Mouse (Mus musculus): ENCODE data around the gene Klhl5.
"Not testable (repeated sequence)": the region's sequence is repeated elsewhere in the genome, so short reads cannot be mapped to it uniquely, and the experiment has no call there.

The Klhl5 gene

DNA sequence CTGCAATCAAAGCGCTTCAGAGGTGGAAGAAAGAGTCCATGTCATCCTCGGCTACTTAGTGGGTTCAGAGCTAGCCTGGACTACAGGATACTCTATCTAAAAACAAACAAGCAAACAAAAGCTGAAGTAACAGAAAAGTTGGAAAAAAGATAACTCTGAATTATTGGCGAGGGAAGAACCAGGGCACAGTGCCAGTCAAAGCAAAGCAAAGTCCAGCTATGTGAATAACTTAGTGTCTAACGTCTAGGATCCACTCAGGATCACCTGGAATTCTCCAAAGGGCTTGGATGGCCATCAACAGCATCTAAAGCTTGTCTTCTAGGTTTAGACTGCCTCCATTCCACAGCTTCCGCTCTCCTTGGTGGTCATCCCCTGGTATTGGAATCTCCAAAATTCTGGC lies 9.9 kb upstream of the Klhl5 start:
- DNase-seq (ENCODE audit: low spot score in 2 of 2), result no peak

GRCm38 (mm10) chr5:65100002-65100401 lies 7.3 kb upstream of the Klhl5 start:
- no peak for DNase-seq (ENCODE audit: low spot score in 2 of 2)

- DNase-seq (ENCODE audit: low spot score in 2 of 2), result no peak
Measured at GRCm38 (mm10) chr5:65101209-65101608, 6.1 kb upstream of the Klhl5 start.

DNA sequence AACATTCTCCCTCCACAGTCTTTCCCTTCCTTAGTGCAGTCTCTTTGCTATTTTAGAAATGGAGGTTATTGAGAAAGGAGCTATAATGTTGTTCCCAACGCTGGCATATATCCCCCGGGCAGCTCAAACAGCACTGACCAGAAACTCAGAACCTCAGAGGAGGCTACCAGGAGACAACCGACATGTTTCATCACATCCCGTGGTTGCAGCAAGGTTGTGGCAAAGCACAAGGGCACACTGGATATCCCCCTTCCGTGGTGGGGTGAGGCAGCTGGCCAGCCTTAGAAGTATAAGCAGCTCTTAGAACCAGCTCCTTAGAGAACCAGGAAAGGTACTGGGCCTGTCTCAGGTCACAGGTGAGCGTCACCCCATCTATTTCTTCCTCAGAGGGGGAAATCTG lies 5.7 kb upstream of the Klhl5 start:
- DNase-seq (ENCODE audit: low spot score in 2 of 2), result peak in 1 of 2 experiments; percentile 35

- DNase-seq (ENCODE audit: low spot score in 2 of 2), result no peak
Measured at GRCm38 (mm10) chr5:65102026-65102640, 5.2 kb upstream of the Klhl5 start.

DNA sequence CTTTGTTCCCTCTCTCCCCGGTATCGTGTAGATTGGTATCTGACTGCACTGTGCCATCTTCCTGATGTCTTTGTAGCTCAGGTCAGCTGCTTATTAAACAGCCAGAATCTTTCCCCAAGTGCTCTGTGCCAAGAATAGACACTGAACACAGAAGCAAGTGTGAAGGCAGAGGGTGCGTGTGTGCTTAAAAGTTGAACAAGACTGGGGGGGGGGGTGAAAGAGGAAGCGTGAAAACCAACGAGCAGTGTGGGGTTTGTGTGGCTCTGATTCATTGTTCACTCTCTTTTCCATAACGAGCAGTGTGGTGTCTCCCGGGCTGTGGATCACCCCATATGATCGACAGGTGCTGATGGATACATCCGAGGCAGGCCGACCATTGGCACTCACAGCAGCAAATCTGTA lies 4.7 kb upstream of the Klhl5 start:
- DNase-seq (ENCODE audit: low spot score in 2 of 2), result no peak

DNA sequence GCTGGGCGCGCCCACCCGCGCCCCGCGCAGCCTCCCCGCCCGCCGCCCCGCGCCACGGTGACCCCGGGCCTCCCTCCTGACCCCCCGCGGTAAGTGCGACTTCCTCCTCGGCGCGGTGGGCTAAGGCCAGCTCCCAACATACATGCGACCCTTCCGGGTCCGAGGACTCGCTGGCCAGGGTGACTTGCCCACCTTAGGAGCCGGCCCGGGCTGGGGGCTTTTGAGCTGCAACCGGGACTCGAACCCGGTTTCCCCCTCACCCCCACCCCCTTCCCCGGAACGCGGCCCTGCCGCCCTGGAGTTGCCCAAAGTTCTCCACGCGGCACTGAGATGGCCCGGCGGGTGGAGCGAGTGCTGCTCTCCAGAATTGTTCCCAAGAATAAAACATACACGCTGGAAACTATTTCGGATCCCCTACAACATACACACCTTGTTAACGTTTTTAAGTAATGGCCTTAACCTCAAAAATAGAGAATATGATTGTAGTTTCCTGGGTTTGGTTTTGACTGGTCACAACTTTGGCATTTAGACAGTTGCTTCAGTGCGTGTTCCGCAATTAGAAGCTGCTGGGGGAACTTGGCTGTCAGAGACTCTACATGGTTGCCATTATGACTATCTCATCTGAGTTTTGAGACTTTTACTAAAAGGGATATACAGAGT lies 564 bp downstream of the Klhl5 start:
- peak in 1 of 2 experiments; percentile 33 for DNase-seq (ENCODE audit: low spot score in 2 of 2)

DNA sequence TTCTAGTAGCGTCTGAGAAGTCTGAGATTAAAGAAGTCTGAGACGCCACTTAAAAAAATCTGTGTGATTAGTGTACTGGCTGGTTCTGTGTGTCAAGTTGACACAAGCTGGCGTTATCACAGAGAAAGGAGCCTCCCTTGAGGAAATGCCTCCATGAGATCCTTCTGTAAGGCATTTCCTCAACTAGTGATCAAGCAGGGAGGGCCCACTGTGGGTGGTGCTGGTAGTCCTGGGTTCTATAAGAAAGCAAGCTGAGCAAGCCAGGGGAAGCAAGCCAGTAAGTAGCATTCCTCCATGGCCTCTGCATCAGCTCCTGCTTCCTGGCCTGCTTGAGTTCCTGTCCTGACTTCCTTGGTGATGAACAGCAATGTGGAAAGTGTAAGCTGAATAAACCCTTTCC lies 4.9 kb downstream of the Klhl5 start:
- DNase-seq (ENCODE audit: low spot score in 2 of 2), result not testable (repeated sequence)

GRCm38 (mm10) chr5:65113323-65113722 lies 6.0 kb downstream of the Klhl5 start:
- DNase-seq (ENCODE audit: low spot score in 2 of 2), result no peak

DNA sequence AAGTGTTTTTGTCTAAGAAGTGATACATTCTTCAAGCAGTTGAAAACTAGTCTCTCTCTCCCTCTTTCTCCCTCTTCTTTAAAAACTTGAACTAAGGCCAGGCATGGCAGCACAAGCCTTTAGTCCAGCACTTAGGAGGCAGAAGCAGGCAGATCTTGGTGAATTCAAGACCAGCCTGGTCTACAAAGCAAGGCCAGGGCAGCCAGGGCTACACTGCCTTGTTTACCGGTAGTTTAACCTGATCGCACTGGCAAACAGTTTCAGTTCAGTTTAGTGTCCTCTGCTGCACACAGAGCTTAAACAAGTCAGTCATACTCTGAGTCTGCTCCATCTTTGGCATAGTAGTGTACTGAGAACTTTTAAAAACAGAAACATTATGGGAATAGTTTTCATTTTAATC lies 9.4 kb downstream of the Klhl5 start:
- no peak for DNase-seq (ENCODE audit: low spot score in 2 of 2)

DNA sequence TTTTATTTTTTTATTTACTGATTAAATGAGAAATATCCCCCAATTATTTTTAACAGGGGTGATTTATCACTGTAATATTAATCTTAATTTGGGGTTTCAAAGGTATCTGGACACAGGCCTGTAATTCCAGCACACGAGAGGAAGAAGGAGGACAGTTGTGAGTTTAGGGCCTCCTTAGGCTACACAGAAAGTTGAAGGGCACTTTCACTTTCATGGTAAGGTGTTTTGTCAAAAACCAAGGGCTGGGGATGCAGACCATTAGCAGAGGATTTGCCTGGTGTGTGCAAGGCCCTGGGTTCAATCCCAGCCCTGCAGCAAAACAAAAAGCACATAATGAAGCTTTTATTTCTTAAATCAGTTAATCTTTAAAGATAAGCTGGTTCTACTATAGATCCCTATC lies 12.2 kb downstream of the Klhl5 start:
- DNase-seq (ENCODE audit: low spot score in 2 of 2), result no peak

DNA sequence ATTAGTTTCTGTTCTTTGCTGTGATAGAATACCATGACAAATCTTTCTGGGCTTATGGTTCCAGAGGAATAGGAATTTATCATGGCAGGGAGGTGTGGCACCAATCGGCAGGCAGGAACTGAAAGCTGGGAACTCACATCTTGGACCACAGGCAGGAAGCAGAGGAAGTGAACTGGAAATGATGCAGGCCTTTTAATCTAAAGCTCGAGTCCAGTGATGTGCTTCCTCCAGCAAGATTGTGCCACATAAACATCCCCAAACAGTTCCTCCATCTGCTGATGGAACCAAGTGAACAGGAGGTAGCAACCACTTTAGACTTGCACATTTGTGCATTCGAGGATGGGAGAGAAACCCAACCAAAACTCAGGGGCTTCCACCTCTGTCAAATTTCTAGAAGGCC lies 12.6 kb downstream of the Klhl5 start:
- DNase-seq (ENCODE audit: low spot score in 2 of 2), result no peak

- no peak for DNase-seq (ENCODE audit: low spot score in 2 of 2)
Measured at GRCm38 (mm10) chr5:65122616-65123015, 15.3 kb downstream of the Klhl5 start.

DNA sequence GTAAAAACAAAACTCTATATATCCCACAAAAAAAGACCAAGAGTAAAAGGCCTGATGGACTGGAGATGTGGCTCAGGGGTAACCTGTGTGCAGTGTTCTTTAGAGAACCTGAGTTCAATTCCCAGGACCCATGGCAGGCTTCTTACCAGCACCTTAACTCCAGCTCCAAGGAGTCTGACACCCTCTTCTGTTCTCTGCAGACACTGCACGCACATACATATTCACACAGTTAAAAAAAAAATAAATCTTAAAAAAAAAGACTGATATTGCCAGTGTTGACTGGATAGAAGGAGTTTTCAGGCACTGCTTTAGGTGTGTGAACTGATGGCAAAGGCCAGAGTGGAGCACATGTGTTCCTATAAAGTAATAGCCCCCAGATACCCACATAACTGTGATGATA lies 18.8 kb downstream of the Klhl5 start:
- no peak for DNase-seq (ENCODE audit: low spot score in 2 of 2)

GRCm38 (mm10) chr5:65128481-65128880 lies 21.1 kb downstream of the Klhl5 start:
- no peak for DNase-seq (ENCODE audit: low spot score in 2 of 2)

- DNase-seq (ENCODE audit: low spot score in 2 of 2), result no peak
Measured at GRCm38 (mm10) chr5:65130528-65131210, 23.3 kb downstream of the Klhl5 start.

GRCm38 (mm10) chr5:65131211-65131879 lies 24.0 kb downstream of the Klhl5 start:
- no peak for DNase-seq (ENCODE audit: low spot score in 2 of 2)

GRCm38 (mm10) chr5:65136159-65136558 lies 28.8 kb downstream of the Klhl5 start:
- DNase-seq (ENCODE audit: low spot score in 2 of 2), result peak in 1 of 2 experiments; percentile 22

GRCm38 (mm10) chr5:65137073-65137472 lies 29.7 kb downstream of the Klhl5 start:
- no peak for DNase-seq (ENCODE audit: low spot score in 2 of 2)

DNA sequence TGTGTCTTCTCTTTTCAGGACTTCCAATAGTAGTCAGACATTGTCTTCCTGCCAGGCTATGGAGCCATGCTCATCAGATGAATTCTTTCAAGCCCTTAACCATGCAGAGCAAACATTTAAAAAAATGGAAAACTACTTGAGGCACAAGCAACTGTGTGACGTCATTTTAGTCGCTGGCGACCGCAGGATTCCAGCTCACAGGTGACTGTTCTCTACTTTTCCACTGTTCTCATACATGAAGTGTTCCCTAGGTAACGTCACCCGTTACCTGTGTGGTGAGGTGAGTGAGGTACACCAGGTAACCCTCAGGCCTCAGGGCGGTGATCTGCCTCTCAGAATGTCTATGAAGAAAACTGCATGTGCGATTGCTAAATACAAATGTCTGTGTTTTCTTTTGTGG lies 33.9 kb downstream of the Klhl5 start:
- DNase-seq (ENCODE audit: low spot score in 2 of 2), result no peak

DNA sequence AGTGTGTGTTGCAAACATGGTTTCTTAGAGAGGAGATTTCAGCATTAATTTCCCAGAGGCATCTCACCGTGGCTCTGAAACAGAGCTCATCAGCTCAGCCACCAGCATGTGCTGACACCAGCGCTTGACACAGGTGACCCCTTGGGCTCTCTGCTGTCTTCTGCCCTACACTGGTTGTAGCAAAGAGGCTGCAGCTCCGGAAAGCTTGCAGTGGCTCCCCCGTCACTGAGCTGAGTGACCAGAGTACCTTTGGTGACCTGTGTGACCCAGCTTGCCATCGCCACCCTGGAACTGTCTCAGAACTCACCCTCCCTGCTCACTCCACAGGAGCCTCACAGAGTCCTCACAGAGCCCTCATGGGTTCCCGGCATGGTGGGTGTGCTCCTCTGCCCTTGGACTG lies 34.9 kb downstream of the Klhl5 start:
- DNase-seq (ENCODE audit: low spot score in 2 of 2), result no peak

DNA sequence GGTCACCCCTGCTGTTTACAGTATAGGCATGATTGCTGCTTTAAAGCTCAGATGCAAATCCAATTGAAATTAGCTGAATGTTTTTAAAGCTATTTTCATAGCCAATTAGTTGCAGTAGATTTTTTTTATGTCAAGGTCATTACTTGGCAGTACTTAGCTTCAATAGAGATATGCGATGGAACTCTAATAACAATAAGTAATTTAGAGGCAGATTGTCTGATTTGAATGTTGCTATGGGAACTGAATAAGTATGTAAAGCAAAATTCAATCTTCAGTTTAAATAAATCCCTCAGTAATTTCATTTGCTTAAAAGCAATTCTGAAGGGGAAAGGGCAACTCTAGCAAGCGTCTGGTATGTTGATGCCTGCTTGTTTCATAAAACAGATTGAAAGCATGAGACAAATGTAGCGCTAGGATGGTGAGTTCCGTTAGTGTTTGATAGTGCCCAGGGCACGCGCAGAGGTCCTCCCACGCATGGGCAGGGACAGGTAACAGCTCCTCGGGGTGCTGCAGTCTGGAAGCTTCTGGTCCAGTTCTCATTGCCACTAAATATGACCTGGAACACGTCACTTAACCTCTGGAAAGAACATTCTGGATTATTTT lies 38.3 kb downstream of the Klhl5 start:
- no peak for DNase-seq (ENCODE audit: low spot score in 2 of 2)
